Mouse (Mus musculus): ENCODE measurements around the gene Ptov1.

- peak; percentile 40 for TF ChIP-seq POLR2A (IDR thresholded peaks at IDR 0.05; ENCODE audit: insufficient read length, low read depth)
- no peak for TF ChIP-seq MAX (IDR thresholded peaks at IDR 0.05; ENCODE audit: low read depth)
- no peak for TF ChIP-seq TCF12 (IDR thresholded peaks at IDR 0.05; ENCODE audit: insufficient read depth, poor library complexity, severe bottlenecking)
- TF ChIP-seq POLR2AphosphoS2 (IDR thresholded peaks at IDR 0.05; ENCODE audit: insufficient read length, low read depth), result peak; percentile 65
- no peak for TF ChIP-seq E2F4 (IDR thresholded peaks at IDR 0.05; ENCODE audit: insufficient read depth)
- no peak for TF ChIP-seq USF1 (IDR thresholded peaks at IDR 0.05; ENCODE audit: low read depth)
- no peak for TF ChIP-seq MYOD1 (IDR thresholded peaks at IDR 0.05; ENCODE audit: control insufficient read depth in 1 of 3, insufficient read length in 2 of 3, low read depth in 2 of 3)
- no peak for TF ChIP-seq MYOG (IDR thresholded peaks at IDR 0.05; ENCODE audit: control insufficient read depth in 1 of 3, insufficient read depth in 1 of 3, insufficient read length in 2 of 3, low read depth in 2 of 3)
- no peak for TF ChIP-seq SRF (IDR thresholded peaks at IDR 0.05; ENCODE audit: control insufficient read depth, insufficient read length, low read depth)
- no peak for TF ChIP-seq CEBPB (IDR thresholded peaks at IDR 0.05; ENCODE audit: insufficient read depth, poor library complexity, severe bottlenecking)
- no peak for TF ChIP-seq REST (IDR thresholded peaks at IDR 0.05; ENCODE audit: insufficient read depth, insufficient read length)
- TF ChIP-seq TCF3 (IDR thresholded peaks at IDR 0.05; ENCODE audit: insufficient read length, low read depth), result no peak
Measured at GRCm38 (mm10) chr7:44898607-44899006, 29.0 kb upstream of the Ptov1 start.

Measured in myocyte (in vitro differentiated cells).